Mouse (Mus musculus) adrenal gland, adult 8-10 months (tissue): ENCODE measurements around the gene Dennd4b. TPM values are rescaled to one million over a fixed set of nuclear protein-coding genes. Genes with fewer than 3 reads are reported as not detected.
"Not testable (repeated sequence)": the region's sequence is repeated elsewhere in the genome, so short reads cannot be mapped to it uniquely, and the experiment has no call there.

Experiments used
- DNase-seq: peaks from one replicate; pipeline ENCODE4 v3.0.0; 2022
- total RNA-seq, 4 experiments: library from RNA; stranded (reverse); gene quantifications; 2 replicates each; pipeline ENCODE4 v1.2.4; 2022

Dennd4b gene
- total RNA-seq, 4 experiments from 2014 or later: 9.2 to 14.5 (median 12.8) TPM

- not testable (repeated sequence) for DNase-seq
Measured at GRCm38 (mm10) chr3:90253174-90253573, 11.8 kb upstream of the Dennd4b start.

GRCm38 (mm10) chr3:90253653-90254418 lies 11.1 kb upstream of the Dennd4b start, which contains the start of gene Crtc2:
TSS of gene Crtc2 (plus strand) at chr3:90254163.
- DNase-seq: peak; percentile 98

GRCm38 (mm10) chr3:90254419-90255193 lies 10.4 kb upstream of the Dennd4b start:
- no peak for DNase-seq

DNA sequence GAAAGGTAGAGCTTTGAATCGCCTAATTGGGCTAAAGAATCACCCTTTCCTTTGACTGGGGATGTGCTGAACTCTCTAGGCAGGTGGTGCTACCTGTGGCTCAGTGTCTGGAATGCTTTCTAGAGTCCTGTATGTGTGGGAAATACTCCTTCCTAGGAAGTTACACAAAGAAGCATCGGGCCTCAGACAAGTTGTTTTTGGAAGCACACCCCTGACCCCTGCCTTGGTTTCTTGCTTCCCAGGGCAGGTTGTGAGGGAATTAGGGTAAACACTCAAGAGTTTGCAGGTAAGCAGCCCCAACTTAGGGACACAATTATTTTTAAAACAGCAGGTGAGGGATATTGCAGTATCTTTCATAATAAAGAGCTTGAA lies 9.8 kb upstream of the Dennd4b start:
- no peak for DNase-seq

DNA sequence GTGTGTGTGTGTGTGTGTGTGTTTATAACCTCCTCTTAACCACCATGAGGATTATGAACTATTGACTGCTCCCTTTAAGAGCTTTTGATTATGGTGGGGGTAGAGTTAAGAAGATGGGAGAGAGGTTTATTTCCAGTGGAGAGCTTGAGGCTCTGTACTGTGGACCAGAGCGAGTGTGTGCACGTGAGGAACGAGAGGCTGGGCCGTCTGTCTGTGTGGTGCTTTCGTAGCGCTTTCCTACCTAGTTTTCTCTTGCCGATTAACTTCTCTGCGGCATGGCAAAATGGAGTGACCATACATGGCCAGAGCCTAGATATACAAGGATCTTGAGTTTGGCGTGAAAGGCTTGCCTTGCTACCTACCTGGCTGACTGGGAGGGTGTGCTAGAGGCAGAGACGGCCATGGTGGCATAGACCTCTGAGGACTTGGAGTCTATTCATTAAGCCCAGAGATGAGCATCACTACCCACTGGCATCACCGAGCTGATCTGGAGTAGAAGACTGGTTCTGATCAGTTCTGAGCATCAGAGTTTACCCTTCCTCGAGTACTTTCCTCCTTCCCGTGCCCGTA lies 9.1 kb upstream of the Dennd4b start:
- DNase-seq: no peak

GRCm38 (mm10) chr3:90256731-90257530 lies 8.1 kb upstream of the Dennd4b start:
- no peak for DNase-seq

DNA sequence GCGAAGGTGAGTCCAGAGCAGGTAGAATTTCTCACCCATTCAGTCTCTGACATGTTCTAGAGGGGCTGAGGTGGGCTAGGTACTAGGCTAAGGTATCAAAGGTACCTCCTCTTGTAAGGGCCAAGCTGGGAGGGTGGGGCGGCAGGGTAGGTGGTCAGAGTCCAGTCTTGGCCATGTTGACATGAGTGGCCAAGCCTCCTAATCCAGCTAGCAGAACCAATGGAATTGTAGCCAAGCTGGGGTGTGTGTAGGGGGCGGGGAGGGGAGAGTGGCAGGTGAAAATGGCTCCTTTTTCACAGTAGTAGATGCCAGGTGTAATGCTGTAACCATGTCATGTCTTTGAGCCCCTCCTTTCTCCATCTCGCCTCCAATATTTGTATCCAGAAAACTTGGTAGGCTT lies 6.5 kb upstream of the Dennd4b start:
- no peak for DNase-seq

- DNase-seq: no peak
Measured at GRCm38 (mm10) chr3:90263121-90263771, 1.7 kb upstream of the Dennd4b start.

DNA sequence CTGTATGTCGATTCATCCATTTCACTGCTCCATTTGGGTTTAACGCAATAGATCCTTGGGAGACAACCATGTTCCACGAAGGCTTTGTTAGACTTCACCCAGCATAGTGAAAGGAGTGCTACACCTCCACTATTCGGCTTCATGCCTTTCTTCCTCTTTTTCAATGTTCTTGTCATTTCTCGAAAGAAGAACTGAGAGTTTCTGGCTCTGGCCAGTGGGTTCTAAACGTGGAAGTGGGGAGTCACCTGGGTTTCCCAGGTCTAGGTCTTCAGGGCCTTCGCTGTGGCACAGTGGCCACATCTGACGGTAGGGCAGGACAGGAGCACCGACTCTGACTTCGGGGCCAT lies 325 bp upstream of the Dennd4b start:
- DNase-seq: no peak

DNA sequence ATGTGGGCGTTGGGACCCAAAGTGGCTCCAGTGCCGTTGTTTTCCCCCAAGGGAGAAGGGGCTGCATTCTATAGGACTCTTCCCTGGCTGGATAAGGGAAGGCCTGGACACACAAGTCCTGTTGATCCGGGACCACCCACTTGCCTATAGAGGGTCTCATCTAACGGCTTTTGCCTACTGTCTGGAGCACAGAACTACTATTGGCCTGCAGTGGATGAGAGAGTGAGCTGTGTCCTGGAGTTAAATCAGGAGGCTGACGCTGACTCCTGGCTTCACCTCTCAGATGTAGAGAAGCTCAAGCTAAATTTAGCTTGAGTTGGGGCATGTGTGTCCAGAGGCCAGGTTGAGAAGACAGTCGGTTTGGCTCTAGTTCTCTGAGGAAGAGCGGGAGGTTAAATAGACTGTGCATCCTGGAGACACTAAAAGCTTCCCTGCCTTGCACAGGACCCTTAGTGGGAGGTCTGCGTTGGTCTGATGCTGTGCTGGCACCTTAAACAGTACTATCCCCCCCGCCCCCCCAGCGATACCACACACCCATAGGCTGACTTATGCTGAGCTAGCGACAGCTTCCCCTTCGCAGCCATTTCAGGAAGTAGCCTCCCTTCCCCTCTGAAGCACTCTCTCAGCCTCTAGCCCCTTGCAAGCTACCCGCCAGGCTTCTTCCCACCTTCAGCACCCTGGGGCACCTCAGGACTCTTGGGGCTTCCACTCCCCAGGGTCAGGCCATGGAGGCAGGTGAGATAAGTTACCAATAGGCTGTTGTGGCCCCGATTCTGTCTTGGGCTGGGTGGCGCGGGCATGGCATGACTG lies 1.2 kb downstream of the Dennd4b start:
- no peak for DNase-seq

DNA sequence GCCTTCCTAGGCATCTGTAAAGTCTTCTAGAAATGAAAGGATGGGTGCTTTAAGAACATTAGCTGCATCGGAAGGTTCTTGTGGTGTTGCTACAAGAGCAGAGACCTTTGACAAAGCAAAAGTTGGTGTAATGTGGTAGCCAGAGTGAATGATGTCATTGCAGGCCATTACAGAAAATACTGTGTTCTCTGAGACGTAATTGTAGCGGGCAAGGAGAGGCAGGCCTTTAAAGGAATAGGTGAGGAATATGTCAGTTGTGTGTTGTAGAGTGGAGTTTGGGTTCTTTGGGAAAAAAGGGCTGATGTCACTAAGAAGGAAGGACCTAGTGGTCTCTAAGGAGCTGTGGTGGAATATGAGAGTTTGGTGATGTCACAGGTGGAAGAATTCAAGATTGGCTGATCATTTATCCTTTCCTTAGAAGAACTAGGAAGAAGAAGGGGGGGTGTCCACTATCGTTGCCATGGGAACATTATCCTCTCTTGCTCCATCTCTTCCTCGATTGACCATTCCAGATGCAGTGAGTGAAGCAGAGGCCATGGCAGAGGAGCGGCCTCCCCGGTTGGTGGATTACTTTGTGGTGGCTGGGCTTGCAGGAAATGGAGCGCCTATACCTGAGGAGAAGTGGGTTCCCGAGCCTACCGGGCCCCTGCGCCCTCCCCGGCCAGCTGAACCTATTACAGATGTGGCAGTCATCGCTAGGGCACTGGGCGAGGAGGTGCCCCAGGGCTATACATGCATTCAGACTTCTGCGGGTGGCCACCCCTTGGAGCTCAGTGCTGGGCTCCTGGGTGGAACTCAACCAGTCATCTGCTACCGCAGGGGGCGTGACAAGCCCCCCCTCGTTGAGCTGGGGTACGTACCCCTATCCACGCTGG lies 2.2 kb downstream of the Dennd4b start:
- no peak for DNase-seq

DNA sequence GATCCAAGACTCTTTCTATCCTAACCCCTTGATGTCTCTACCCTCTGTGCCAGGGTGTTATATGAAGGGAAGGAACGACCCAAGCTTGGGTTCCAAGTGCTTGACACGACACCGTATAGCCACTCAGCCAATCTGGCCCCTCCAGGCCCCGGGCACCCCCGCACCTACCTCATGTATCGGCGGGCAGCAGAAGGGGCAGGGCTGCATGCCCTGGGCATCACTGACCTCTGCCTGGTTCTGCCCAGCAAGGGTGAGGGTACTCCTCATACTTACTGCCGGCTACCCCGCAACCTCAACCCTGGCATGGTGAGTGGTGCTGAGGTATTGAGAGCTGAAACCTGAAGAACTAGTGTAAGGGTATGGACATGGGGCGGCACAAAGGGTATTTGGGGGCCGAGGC lies 3.2 kb downstream of the Dennd4b start:
- no peak for DNase-seq

- DNase-seq: no peak
Measured at GRCm38 (mm10) chr3:90268971-90269370, 4.0 kb downstream of the Dennd4b start.

DNA sequence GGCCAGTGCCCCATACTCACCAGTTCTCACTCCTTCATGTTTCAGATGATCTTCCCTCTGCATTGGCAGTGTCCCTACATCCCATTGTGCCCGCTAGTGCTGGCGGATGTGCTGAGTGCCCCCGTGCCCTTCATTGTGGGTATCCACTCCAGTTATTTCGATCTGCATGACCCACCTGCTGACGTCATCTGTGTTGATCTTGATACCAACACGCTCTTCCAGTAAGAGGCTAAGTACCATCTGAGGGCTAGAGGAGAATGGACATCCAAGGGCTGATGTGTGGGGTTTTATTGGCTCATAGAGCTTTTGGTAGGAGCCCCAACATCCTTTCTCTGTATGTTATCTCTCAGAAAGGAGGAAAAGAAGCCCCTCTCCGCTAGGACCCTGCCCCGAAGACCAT lies 5.8 kb downstream of the Dennd4b start:
- no peak for DNase-seq

GRCm38 (mm10) chr3:90272170-90272569 lies 7.2 kb downstream of the Dennd4b start:
- DNase-seq: no peak

DNA sequence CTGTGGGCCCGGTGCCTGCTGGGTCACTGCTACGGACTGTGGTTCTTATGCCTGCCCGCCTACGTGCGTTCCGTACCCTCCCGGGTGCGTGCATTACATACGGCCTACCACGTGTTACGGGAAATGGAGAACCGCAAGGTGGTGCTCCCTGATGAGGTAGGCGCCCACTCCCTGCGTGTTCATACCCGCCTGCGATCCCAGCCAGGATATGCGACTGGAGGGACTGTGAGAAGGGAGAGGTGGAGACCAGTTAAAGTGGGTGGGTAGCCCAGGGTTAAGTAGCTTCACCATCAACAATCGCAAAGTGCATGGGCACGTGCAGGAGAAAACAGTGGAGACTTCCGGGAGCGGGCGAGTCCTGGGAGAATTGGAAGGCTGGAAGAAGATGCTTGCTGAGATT lies 8.9 kb downstream of the Dennd4b start:
- no peak for DNase-seq

DNA sequence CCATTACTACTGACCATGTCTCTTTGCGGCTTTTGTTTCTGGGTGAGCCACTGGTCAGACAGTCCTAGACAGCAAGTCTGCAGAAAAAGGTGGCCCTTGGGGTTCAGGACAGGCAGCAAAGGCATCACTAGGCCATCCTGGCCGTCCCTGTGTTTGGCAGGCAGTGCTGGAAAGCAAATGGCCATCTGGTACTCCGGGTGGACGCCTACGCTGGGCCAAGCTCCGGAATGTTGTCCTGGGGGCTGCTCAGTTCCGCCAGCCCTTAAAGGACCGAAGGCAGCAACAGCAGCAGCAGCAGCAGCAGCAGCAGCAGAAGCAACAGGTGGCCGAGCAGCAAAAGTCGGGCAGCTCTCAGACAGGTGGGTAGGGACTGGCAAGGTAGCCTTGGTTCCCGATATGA lies 10.3 kb downstream of the Dennd4b start:
- no peak for DNase-seq

GRCm38 (mm10) chr3:90276858-90277257 lies 11.9 kb downstream of the Dennd4b start:
- no peak for DNase-seq

GRCm38 (mm10) chr3:90277793-90278192 lies 12.8 kb downstream of the Dennd4b start:
- no peak for DNase-seq

DNA sequence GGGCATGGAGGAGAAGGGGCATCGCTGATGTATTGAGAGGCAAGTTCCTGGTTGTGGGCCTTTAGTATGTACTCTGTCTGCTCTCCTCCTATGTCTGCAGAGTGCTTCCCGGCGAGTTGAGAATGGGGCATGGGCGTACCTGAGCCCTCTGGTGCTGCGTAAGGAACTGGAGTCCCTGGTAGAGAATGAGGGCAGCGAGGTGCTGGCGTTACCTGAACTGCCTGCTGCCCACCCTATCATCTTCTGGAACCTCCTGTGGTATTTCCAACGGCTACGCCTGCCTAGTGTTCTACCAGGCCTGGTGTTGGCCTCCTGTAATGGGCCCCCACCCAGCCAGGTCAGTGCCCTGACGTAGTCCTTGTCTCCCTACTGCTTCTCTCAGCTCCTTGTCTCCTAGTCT lies 13.2 kb downstream of the Dennd4b start:
- DNase-seq: no peak
